Comparison of ENCODE assay signal across 8 mouse cellular contexts in genomic region chr5:33274953-33275454, GRCm38 (mm10). TPM values are rescaled to one million over a fixed set of nuclear protein-coding genes. Genes with fewer than 3 reads are reported as not detected.
DNase-seq lines count a peak whose midpoint lies in the region; ATAC-seq and TF ChIP-seq lines count a peak whose summit lies in the region.

TSS of gene Ctbp1 (minus strand) at chr5:33274994.

- H3K4me1 ChIP-seq in E14TG2a.4 (replicated peaks; ENCODE audit: low read depth, low read length): peaks cover 46% of the 10 kb centered on the region
- peaks cover 40% of the 10 kb centered on the region for H3K4me1 ChIP-seq in forebrain, embryonic 13.5 days
- peaks cover 38% of the 10 kb centered on the region for H3K4me1 ChIP-seq in liver, postnatal 0 days (ENCODE audit: insufficient read depth)
- peaks cover 28% of the 10 kb centered on the region for H3K4me1 ChIP-seq in neural tube, embryonic 14.5 days (ENCODE audit: control insufficient read depth, insufficient read depth, low read length)

- peak within 1 kb of the TSS; percentile 94 for H3K9ac ChIP-seq in forebrain, embryonic 13.5 days
- H3K9ac ChIP-seq in liver, postnatal 0 days (replicated peaks): peak within 1 kb of the TSS; percentile 94
- H3K9ac ChIP-seq in neural tube, embryonic 14.5 days (replicated peaks; ENCODE audit: low read depth, low read length): peak within 1 kb of the TSS; percentile 97

- H3K27ac ChIP-seq in forebrain, embryonic 13.5 days: peak within 1 kb of the TSS; percentile 97
- H3K27ac ChIP-seq in liver, postnatal 0 days (ENCODE audit: low read depth): peak within 1 kb of the TSS; percentile 95
- H3K27ac ChIP-seq in neural tube, embryonic 14.5 days (ENCODE audit: low read depth, low read length): peak within 1 kb of the TSS; percentile 99

- H3K4me2 ChIP-seq in forebrain, embryonic 13.5 days: peak within 1 kb of the TSS; percentile 88
- peak within 1 kb of the TSS; percentile 80 for H3K4me2 ChIP-seq in liver, postnatal 0 days (ENCODE audit: low read depth, low read length)
- peak within 1 kb of the TSS; percentile 96 for H3K4me2 ChIP-seq in neural tube, embryonic 14.5 days (ENCODE audit: low read depth, low read length)

- intact Hi-C loops in heart, postnatal 10 days (cut with DNase I): loop anchor here (1.0 to 5.0 kb wide), 3 partner anchors 60 to 167 kb away; partner anchors contain the start of genes Maea and Uvssa

- H3K27me3 ChIP-seq in E14TG2a.4 (ENCODE audit: insufficient read depth, low read length): peaks cover 13% of the 10 kb centered on the region; the same call in 1 of the 2 replicates
- H3K27me3 ChIP-seq in forebrain, embryonic 13.5 days: no peaks in the 10 kb centered on the region
- no peaks in the 10 kb centered on the region for H3K27me3 ChIP-seq in liver, postnatal 0 days (ENCODE audit: insufficient read depth, low read length)
- no peaks in the 10 kb centered on the region for H3K27me3 ChIP-seq in neural tube, embryonic 14.5 days (ENCODE audit: control insufficient read depth, insufficient read depth, low read length)

- TF ChIP-seq EP300 in liver, postnatal 0 days (IDR thresholded peaks at IDR 0.05; ENCODE audit: low read depth): no peak

- DNase-seq in c-Kit-positive CD71-positive TER-119-positive erythroid progenitor cells, embryonic 14.5 days (ENCODE audit: low spot score): peak; percentile 83
- DNase-seq in heart, postnatal 10 days: peak; percentile 93 to 95
- peak; percentile 52 for DNase-seq in large intestine, adult 2 months (ENCODE audit: low read depth, low spot score)
- DNase-seq in liver, postnatal 0 days: peak; percentile 95
- DNase-seq in testis, postnatal 10 days (ENCODE audit: low spot score): peak; percentile 95

- no peak for TF ChIP-seq CTCF in E14TG2a.4 (conservative IDR thresholded peaks at IDR 0.05; ENCODE audit: low read length)
- peak; percentile 68 for TF ChIP-seq CTCF in liver, postnatal 0 days (IDR thresholded peaks at IDR 0.05; ENCODE audit: low read depth)

- 1% methylated on average over 26 of the region's 57 CpGs for WGBS in forebrain, embryonic 13.5 days
- 1% methylated on average over 57 of the region's 57 CpGs for WGBS in large intestine, adult 2 months
- WGBS in liver, postnatal 0 days (ENCODE audit: insufficient replicate concordance): 0% methylated on average over 36 of the region's 57 CpGs
- under 1% methylated on average over 50 of the region's 57 CpGs for WGBS in neural tube, embryonic 14.5 days

- peak; percentile 89 for ATAC-seq in forebrain, embryonic 13.5 days
- peak; percentile 85 for ATAC-seq in liver, postnatal 0 days
- ATAC-seq in neural tube, embryonic 14.5 days (ENCODE audit: low read depth): peak; percentile 89

- peak within 1 kb of the TSS; percentile 97 for H3K4me3 ChIP-seq in E14TG2a.4 (replicated peaks; ENCODE audit: low read length)
- H3K4me3 ChIP-seq in forebrain, embryonic 13.5 days: peak within 1 kb of the TSS; percentile 77
- peak within 1 kb of the TSS; percentile 95 for H3K4me3 ChIP-seq in liver, postnatal 0 days (ENCODE audit: low read depth, low read length)
- H3K4me3 ChIP-seq in neural tube, embryonic 14.5 days (ENCODE audit: low read depth, low read length): peak within 1 kb of the TSS; percentile 92

- H3K36me3 ChIP-seq in E14TG2a.4 (ENCODE audit: insufficient read depth, low read length): peaks cover 24% of the 10 kb centered on the region
- peaks cover 11% of the 10 kb centered on the region for H3K36me3 ChIP-seq in forebrain, embryonic 13.5 days (ENCODE audit: poor library complexity, severe bottlenecking)
- H3K36me3 ChIP-seq in liver, postnatal 0 days (replicated peaks; ENCODE audit: insufficient read depth, low read length): peaks cover 16% of the 10 kb centered on the region
- no peaks in the 10 kb centered on the region for H3K36me3 ChIP-seq in neural tube, embryonic 14.5 days (ENCODE audit: control insufficient read depth, insufficient read depth, low read length)

- H3K9me3 ChIP-seq in E14TG2a.4 (ENCODE audit: low read length): no peaks in the 10 kb centered on the region
- H3K9me3 ChIP-seq in forebrain, embryonic 13.5 days (replicated peaks): no peaks in the 10 kb centered on the region
- no peaks in the 10 kb centered on the region for H3K9me3 ChIP-seq in liver, postnatal 0 days (ENCODE audit: low read length)
- no peaks in the 10 kb centered on the region for H3K9me3 ChIP-seq in neural tube, embryonic 14.5 days (ENCODE audit: control insufficient read depth, low read length)

RNA-seq across cellular contexts. Expression of gene Ctbp1, which starts in this region (rescaled TPM):
- polyA plus RNA-seq in forebrain, embryonic 13.5 days (2015; fragmentation: Nextera tagmentation; extraction: Ambion mirVana): 488 and 509 TPM in 2 replicates
- total RNA-seq in heart, postnatal 10 days (2021): 100 to 1,000 TPM; 236 to 245 TPM
- 276 and 349 TPM in 2 replicates for polyA plus RNA-seq in large intestine, adult 2 months (2012; rRNA removed)
- 91.1 and 93.8 TPM in 2 replicates for polyA plus RNA-seq in liver, postnatal 0 days (2015; fragmentation: Nextera tagmentation; extraction: Ambion mirVana)
- 513 and 549 TPM in 2 replicates for polyA plus RNA-seq in neural tube, embryonic 14.5 days (2014; fragmentation: Nextera tagmentation; extraction: Ambion mirVana)

Comparison
In these comparisons a context has a peak if more than half of its experiments do, and no peak if none do; other contexts are left out.
1. Peak in every context shown above with its lines: DNase-seq, ATAC-seq, H3K4me3 ChIP-seq and H3K27ac ChIP-seq.